ENCODE assay signal across 10 mouse cellular contexts in genomic region chr11:22695237-22695636, GRCm38 (mm10).
"Had no signal": no experiment of that assay in that cellular context is flagged by ENCODE, and none has a peak within 500 bp of the region (broad histone marks: within the 10 kb centered on the region; RNA-seq: fewer than 3 reads in every experiment).

No protein-coding gene starts in this region.

- H3K4me3 ChIP-seq: left cerebral cortex, adult 2 months; limb, embryonic 10.5 days; midbrain, embryonic 13.5 days; stomach, embryonic 15.5 days had no signal

- H3K9ac ChIP-seq: midbrain, embryonic 13.5 days; stomach, embryonic 15.5 days had no signal

- H3K36me3 ChIP-seq: limb, embryonic 10.5 days; midbrain, embryonic 13.5 days; stomach, embryonic 15.5 days had no signal

- H3K27ac ChIP-seq: left cerebral cortex, adult 2 months; limb, embryonic 10.5 days; midbrain, embryonic 13.5 days; stomach, embryonic 15.5 days had no signal

- DNase-seq: kidney, postnatal 25 days; lung, postnatal 10 days; right cerebral cortex, postnatal 14 days; thymus, adult 2 months; thymus, postnatal 36 days had no signal

- H3K27me3 ChIP-seq: stomach, embryonic 15.5 days had no signal

- H3K4me2 ChIP-seq: liver, embryonic 11.5 days; midbrain, embryonic 13.5 days; stomach, embryonic 15.5 days had no signal

- H3K9me3 ChIP-seq: limb, embryonic 10.5 days; midbrain, embryonic 13.5 days; stomach, embryonic 15.5 days had no signal

- ATAC-seq: midbrain, embryonic 13.5 days had no signal

- H3K4me1 ChIP-seq: stomach, embryonic 15.5 days had no signal
